Mouse (Mus musculus) forebrain, embryonic 11.5 days (tissue): ENCODE data around the gene Il7r. TPM values are rescaled to one million over a fixed set of nuclear protein-coding genes. Genes with fewer than 3 reads are reported as not detected.
"Not testable (repeated sequence)": the region's sequence is repeated elsewhere in the genome, so short reads cannot be mapped to it uniquely, and the experiment has no call there.

ENCODE experiments used
- ATAC-seq: fragments of 200-750 bp; cut with Nextera tagmentation; replicated peaks from 2 replicates; pipeline ENCODE4 v1.8.0; 2017; ENCODE audit warnings: moderate TSS enrichment; ENCODE audit not compliant: low FRiP score
- DNase-seq: peaks from one replicate; pipeline ENCODE4 v3.0.0-alpha.2; 2017; ENCODE audit warnings: low spot score
- H3K27ac ChIP-seq: fragments of 300-500 bp; sonication (generic); 2 replicates; pipeline ENCODE4 v1.5.1; 2014; ENCODE audit warnings: low read depth, low read length
- H3K27me3 ChIP-seq: fragments of 300-500 bp; sonication (generic); 2 replicates; pipeline ENCODE4 v1.6.1; 2014; ENCODE audit warnings: mild to moderate bottlenecking, low read length, mixed read lengths; ENCODE audit not compliant: control insufficient read depth, insufficient read depth
- H3K36me3 ChIP-seq: fragments of 300-500 bp; sonication (generic); 2 replicates; pipeline ENCODE4 v1.6.1; 2014; ENCODE audit warnings: mild to moderate bottlenecking, low read length, moderate library complexity, mixed read lengths; ENCODE audit not compliant: control insufficient read depth, insufficient read depth
- H3K4me1 ChIP-seq: fragments of 300-500 bp; sonication (generic); replicated peaks from 2 replicates; pipeline ENCODE4 v1.6.1; 2014; ENCODE audit warnings: low read length, mixed read lengths; ENCODE audit not compliant: control insufficient read depth, insufficient read depth
- H3K4me2 ChIP-seq: fragments of 300-500 bp; sonication (generic); 2 replicates; pipeline ENCODE4 v1.6.1; 2014; ENCODE audit warnings: low read depth, mild to moderate bottlenecking, low read length, moderate library complexity, mixed read lengths; ENCODE audit not compliant: severe bottlenecking
- H3K4me3 ChIP-seq: fragments of 300-500 bp; sonication (generic); 2 replicates; pipeline ENCODE4 v1.5.1; 2014; ENCODE audit warnings: low read depth, low read length
- H3K9ac ChIP-seq: fragments of 300-500 bp; sonication (generic); 2 replicates; pipeline ENCODE4 v1.6.1; 2014; ENCODE audit warnings: low read length
- H3K9me3 ChIP-seq: fragments of 300-500 bp; sonication (generic); 2 replicates; pipeline ENCODE4 v1.6.1; 2016; ENCODE audit warnings: low read length, mixed read lengths; ENCODE audit not compliant: control insufficient read depth
- WGBS: fragments of 180-500 bp; shearing (Covaris S2); extraction: QIAGEN DNeasy Blood & Tissue Kit; methylation state at CpG from one replicate; pipeline ENCODE4 v1.1.7; 2014; 5-methylcytosine and 5-hydroxymethylcytosine counted together
- polyA plus RNA-seq: library from polyadenylated mRNA; unstranded; fragments of >200 nt; fragmentation: Nextera tagmentation; extraction: Ambion mirVana; gene quantifications from 2 replicates; pipeline ENCODE4 v1.2.1, GENCODE M21; 2014

Gene Il7r
- polyA plus RNA-seq, 1 experiment from 2014 or later = not detected

DNA sequence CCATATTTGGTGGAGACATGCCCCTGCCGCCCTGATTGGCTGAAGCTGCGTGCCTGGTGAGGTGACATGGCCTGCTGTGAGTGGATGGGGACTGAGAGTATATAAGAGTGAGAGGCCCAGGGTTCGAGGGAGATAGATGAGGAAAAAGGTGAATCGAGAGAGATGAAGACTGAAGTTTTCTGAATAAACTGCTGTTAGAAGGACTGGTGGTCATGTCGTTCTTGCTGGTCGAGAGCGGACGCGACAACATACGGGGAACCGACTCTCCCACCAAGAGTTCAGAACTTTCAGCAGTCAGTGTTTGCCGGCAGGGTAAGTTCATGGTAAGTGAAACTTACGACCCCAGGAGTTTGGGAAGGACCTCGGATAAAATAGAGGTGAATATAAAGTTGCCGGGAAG is 27.3 kb upstream of the Il7r start:
- H3K4me3 ChIP-seq, H3K9me3 ChIP-seq, H3K27me3 ChIP-seq, H3K4me1 ChIP-seq, DNase-seq, H3K4me2 ChIP-seq, H3K9ac ChIP-seq, H3K36me3 ChIP-seq, ATAC-seq, H3K27ac ChIP-seq: not testable (repeated sequence)
- WGBS = 89% methylated on average over 13 of the region's 15 CpGs

DNA sequence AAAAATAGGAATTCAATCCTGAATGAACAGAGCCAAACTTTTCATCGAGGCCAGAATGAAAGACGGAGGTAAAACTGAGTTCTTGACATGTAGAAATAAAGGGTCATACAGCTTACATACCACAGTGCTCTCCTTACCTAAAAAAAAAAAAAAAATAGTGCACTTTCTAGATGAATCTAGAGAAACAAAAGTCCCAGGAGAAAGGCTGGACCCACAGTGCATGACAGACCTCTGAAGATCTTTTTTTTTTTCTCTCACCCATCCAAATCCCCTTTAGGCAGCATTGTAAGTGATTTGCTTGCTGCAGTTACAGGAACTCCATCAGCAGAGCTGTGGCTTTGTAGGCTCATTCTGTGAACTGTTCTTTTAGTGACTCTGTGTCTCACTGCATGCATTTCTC is 19.0 kb upstream of the Il7r start:
- no peak overlapping the region for H3K4me3 ChIP-seq
- no peak for DNase-seq
- H3K4me1 ChIP-seq = no peaks in the 10 kb centered on the region
- H3K9me3 ChIP-seq = no peaks in the 10 kb centered on the region
- H3K27me3 ChIP-seq = no peaks in the 10 kb centered on the region
- no peak for ATAC-seq
- H3K9ac ChIP-seq = no peak overlapping the region
- H3K27ac ChIP-seq = no peak overlapping the region
- no peak overlapping the region for H3K4me2 ChIP-seq
- WGBS = 97% methylated on average over 2 of the region's 2 CpGs
- H3K36me3 ChIP-seq = no peaks in the 10 kb centered on the region

DNA sequence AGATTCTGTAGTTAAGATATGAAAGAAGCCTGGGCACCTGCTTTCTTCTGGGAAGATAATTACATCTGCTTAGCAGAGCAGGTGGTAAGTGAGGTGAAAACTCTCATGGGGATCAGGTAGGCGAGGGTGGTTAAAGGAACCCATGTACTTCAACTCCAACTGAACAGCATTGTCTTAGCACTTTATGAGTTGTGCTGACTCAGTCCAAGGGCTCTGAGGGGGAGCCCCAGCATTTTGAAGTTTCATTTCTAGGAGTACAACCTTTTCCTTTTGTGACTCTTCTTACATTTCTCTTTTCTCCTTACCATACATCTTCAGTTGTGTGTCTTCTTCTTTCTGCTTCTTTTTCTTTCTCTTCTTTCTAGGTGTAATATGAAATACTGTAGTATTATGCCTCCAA is 5.2 kb upstream of the Il7r start:
- no peaks in the 10 kb centered on the region for H3K27me3 ChIP-seq
- H3K27ac ChIP-seq = no peak overlapping the region
- H3K4me3 ChIP-seq = no peak overlapping the region
- H3K36me3 ChIP-seq = no peaks in the 10 kb centered on the region
- H3K4me2 ChIP-seq = no peak overlapping the region
- no peaks in the 10 kb centered on the region for H3K4me1 ChIP-seq
- ATAC-seq (no peak), DNase-seq (no peak)
- no peak overlapping the region for H3K9ac ChIP-seq
- H3K9me3 ChIP-seq = no peaks in the 10 kb centered on the region
- 77% methylated on average over 1 of the region's 1 CpGs for WGBS

DNA sequence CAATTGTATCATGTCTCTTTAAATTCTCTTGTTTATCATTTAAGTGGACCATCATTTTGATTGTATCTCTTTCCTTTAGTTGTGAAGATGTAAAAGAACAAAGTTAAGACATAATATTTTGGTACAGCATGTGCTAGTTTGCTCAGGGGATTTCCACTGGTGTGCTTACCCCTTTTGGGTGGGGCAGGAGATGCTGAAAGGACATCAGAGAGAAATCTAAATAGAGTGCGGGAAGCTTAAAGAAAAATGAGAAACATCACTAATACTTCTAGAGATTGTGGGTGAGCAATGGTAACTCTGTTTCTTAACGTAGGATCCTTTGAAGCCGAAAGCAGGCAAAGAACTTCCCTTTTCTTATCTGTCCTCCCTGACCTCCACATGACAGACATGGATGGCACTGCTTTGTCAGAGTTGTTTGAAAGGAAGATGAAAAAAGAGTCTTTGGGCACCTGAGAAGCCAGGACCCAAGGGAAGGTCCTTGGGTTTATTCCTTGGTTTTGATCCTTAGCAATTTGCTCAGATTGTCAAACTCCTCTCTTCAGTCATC is 3.5 kb upstream of the Il7r start:
- Histone ChIP-seq H3K4me1 (no peaks in the 10 kb centered on the region), H3K9ac (no peak overlapping the region), H3K27me3 (no peaks in the 10 kb centered on the region), H3K4me2 (no peak overlapping the region), H3K36me3 (no peaks in the 10 kb centered on the region), H3K27ac (no peak overlapping the region), H3K4me3 (no peak overlapping the region), H3K9me3 (no peaks in the 10 kb centered on the region)
- WGBS = 91% methylated on average over 3 of the region's 3 CpGs
- no peak for DNase-seq
- ATAC-seq = no peak

DNA sequence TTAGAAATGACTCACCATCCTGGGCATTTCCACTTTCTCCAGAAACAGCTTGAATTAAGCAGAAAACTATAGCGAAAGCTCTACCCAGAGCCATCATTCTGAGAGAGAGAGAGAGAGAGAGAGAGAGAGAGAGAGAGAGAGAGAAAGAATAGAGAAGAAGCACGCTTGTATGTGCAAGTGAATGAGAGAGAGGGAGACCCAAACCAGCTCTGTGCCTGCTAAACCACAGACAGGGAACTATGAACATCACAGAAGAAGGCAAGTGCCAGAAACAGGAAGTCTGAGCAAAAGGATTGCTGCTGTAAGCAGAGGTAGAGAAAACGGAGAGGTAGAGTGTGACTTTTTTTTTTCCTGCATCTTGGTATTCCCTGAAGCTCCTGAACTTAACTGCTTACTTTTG is 330 bp downstream of the Il7r start:
- no peak overlapping the region for H3K4me2 ChIP-seq
- H3K27ac ChIP-seq = no peak overlapping the region
- no peak for ATAC-seq
- WGBS = 73% methylated on average over 3 of the region's 3 CpGs
- H3K9me3 ChIP-seq = no peaks in the 10 kb centered on the region
- no peak overlapping the region for H3K4me3 ChIP-seq
- H3K27me3 ChIP-seq = no peaks in the 10 kb centered on the region
- H3K4me1 ChIP-seq = no peaks in the 10 kb centered on the region
- no peaks in the 10 kb centered on the region for H3K36me3 ChIP-seq
- H3K9ac ChIP-seq = no peak overlapping the region
- no peak for DNase-seq

DNA sequence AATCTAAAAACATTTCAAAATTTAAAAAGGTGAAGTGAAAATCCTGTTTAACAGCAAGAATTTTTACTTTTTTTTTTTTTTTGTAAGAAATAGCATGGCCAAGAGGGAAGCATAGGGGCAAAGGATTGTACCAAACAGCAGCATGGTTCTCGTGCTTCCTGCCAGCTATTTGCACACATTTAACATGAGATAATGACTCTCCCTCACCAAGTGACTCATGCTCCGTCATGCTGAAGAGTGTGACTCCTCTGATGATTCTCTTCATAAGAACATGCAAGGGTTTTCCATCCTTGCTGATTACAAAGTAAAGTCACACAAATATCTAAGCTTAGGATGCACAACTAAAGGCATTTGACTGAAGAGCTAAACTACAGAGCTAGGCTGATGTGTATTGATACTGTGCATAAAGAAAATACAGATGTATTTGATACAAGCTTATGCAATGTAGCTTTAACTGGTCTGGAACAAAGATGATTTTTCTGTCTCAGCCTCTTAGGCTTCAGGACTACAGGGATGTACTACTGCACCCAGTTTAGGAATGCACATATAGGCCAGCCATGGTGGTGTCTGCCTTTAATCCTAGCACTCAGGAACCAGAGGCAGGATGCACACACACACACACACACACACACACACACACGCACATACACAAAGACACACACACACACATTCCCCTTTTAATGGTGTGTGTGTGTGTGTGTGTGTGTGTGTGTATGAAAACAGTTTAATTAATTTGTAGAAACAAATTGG is 1.6 kb downstream of the Il7r start:
- Histone ChIP-seq H3K4me3 (no peak overlapping the region), H3K27ac (no peak overlapping the region), H3K4me2 (no peak overlapping the region), H3K36me3 (no peaks in the 10 kb centered on the region), H3K4me1 (no peaks in the 10 kb centered on the region), H3K9ac (no peak overlapping the region), H3K27me3 (no peaks in the 10 kb centered on the region), H3K9me3 (no peaks in the 10 kb centered on the region)
- ATAC-seq (no peak), DNase-seq (no peak)
- WGBS = 76% methylated on average over 3 of the region's 3 CpGs

DNA sequence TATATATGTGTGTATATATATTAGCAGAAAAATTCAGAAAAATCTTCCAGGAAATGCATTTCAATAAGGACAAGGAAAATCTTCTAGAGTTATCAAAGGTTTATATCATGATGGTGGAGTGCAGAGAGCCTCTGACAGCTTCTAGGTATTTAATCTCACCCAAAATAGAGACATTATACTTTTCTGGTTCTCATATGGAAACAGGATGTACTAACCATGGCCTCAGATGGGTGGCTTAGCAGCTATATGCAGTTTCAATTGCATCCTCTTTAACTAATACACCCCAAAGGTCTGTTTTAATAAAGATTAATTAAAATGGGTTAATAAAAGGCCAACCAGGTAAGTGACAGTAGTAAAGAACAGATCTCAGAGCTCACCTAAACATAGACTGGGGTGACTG is 3.6 kb downstream of the Il7r start:
- H3K36me3 ChIP-seq = no peaks in the 10 kb centered on the region
- no peak overlapping the region for H3K4me3 ChIP-seq
- DNase-seq (no peak), ATAC-seq (no peak)
- no peaks in the 10 kb centered on the region for H3K9me3 ChIP-seq
- no peaks in the 10 kb centered on the region for H3K4me1 ChIP-seq
- no peak overlapping the region for H3K4me2 ChIP-seq
- H3K27ac ChIP-seq = no peak overlapping the region
- no peaks in the 10 kb centered on the region for H3K27me3 ChIP-seq
- no peak overlapping the region for H3K9ac ChIP-seq

DNA sequence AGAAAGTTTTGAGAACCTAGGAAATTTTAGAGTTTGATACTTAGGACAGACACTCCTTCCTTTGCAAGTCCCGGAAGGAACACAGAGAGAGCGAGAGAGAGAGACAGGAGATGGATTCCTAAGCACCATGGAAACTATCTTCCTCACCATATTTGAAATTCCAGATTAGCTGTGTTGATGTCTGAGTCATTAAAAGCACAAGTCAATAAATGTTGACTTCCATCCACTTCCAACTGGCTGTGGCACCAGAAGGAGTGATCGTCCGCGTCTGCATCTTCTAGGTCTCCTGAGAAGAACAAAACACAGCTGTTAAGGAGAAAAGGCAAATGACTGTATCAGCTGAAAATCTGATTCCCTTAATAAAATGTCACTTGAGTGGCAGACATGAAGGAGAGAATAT is 5.1 kb downstream of the Il7r start:
- ATAC-seq = no peak

DNA sequence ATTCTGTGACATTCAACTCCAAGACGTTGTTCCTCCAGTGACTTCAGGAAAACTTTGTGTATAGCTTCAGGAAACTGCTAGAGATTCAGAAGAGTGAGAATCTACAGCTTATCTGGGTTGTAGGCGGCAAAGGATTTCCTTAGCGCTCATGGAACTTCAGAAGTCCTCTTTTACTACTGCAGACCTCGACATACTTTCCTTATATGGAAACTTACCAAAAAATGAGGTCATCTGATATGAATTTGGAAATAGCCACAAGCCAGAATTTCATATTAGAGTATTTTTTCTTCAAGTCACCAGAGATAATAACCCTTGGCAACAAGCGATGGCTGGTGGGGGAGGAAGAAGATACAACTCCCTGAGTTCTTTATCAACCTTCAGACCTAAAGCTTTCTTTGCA is 6.0 kb downstream of the Il7r start:
- DNase-seq (no peak), ATAC-seq (no peak)
- Histone ChIP-seq H3K36me3 (no peaks in the 10 kb centered on the region), H3K4me2 (no peak overlapping the region), H3K27ac (no peak overlapping the region), H3K4me1 (no peaks in the 10 kb centered on the region), H3K27me3 (no peaks in the 10 kb centered on the region), H3K9ac (no peak overlapping the region), H3K9me3 (no peaks in the 10 kb centered on the region), H3K4me3 (no peak overlapping the region)
- 83% methylated on average over 5 of the region's 5 CpGs for WGBS

More for the DNA sequence above, 5.1 kb downstream of the Il7r start:
- WGBS = 91% methylated on average over 5 of the region's 5 CpGs
- Histone ChIP-seq H3K4me3 (no peak overlapping the region), H3K36me3 (no peaks in the 10 kb centered on the region), H3K27me3 (no peaks in the 10 kb centered on the region), H3K9me3 (no peaks in the 10 kb centered on the region), H3K4me1 (no peaks in the 10 kb centered on the region), H3K9ac (no peak overlapping the region), H3K4me2 (no peak overlapping the region), H3K27ac (no peak overlapping the region)
- no peak for DNase-seq
